In genomic region chr9:69757254-69757653, GRCm38 (mm10) we compare ENCODE assay signal across 17 mouse cellular contexts. TPM values are rescaled to one million over a fixed set of nuclear protein-coding genes. Genes with fewer than 3 reads are reported as not detected.
DNase-seq lines count a peak whose midpoint lies in the region; ATAC-seq lines count a peak whose summit lies in the region.
"Had no signal": no experiment of that assay in that cellular context is flagged by ENCODE, and none has a peak within 500 bp of the region (broad histone marks: within the 10 kb centered on the region; RNA-seq: fewer than 3 reads in every experiment).

No protein-coding gene starts in this region.

- peak; percentile 63 for DNase-seq in CD4-positive, CD25-positive, alpha-beta regulatory T cell, adult 2 months (ENCODE audit: low read depth, low spot score)
- DNase-seq in embryo, embryonic 10.5 days (ENCODE audit: low spot score) = peak; percentile 53
- peak; percentile 36 for DNase-seq in limb, embryonic 11.5 days (ENCODE audit: low spot score)
- DNase-seq in frontal cortex, postnatal 36 days (ENCODE audit: low spot score in 2 of 2) = no peak
- DNase-seq in heart, adult 8-10 months (ENCODE audit: low spot score) = no peak
- no peak for DNase-seq in adipocyte (ENCODE audit: low spot score)
- DNase-seq in frontal cortex, postnatal 14 days (ENCODE audit: low spot score in 2 of 2) = no peak
- DNase-seq: adrenal gland, postnatal 36 days; cerebellum, adult 9-10 months; kidney, adult 11 months; right cerebral cortex, adult 18-20 months had no signal

- H3K9me3 ChIP-seq in limb, embryonic 11.5 days (ENCODE audit: control insufficient read depth, low read length) = no peaks in the 10 kb centered on the region
- no peaks in the 10 kb centered on the region for H3K9me3 ChIP-seq in neural tube, embryonic 12.5 days
- H3K9me3 ChIP-seq: G1E; liver, embryonic 15.5 days had no signal

- peaks cover 14% of the 10 kb centered on the region; the same call in 1 of the 2 replicates for H3K4me1 ChIP-seq in limb, embryonic 11.5 days (ENCODE audit: control insufficient read depth, insufficient read depth, low read length)
- H3K4me1 ChIP-seq in neural tube, embryonic 12.5 days = peaks cover 32% of the 10 kb centered on the region

- H3K4me3 ChIP-seq in limb, embryonic 11.5 days (ENCODE audit: low read depth, low read length) = no peak overlapping the region
- no peak overlapping the region for H3K4me3 ChIP-seq in neural tube, embryonic 12.5 days
- H3K4me3 ChIP-seq: liver, embryonic 15.5 days; megakaryocyte, embryonic 14.5 days had no signal

- H3K4me2 ChIP-seq in limb, embryonic 11.5 days (ENCODE audit: low read depth, severe bottlenecking) = no peak overlapping the region
- peak overlapping the region; percentile 71 for H3K4me2 ChIP-seq in neural tube, embryonic 12.5 days (replicated peaks)
- H3K4me2 ChIP-seq: liver, embryonic 15.5 days had no signal

- no peaks in the 10 kb centered on the region for H3K36me3 ChIP-seq in limb, embryonic 11.5 days (ENCODE audit: control insufficient read depth, insufficient read depth, low read length)
- H3K36me3 ChIP-seq in neural tube, embryonic 12.5 days = no peaks in the 10 kb centered on the region
- H3K36me3 ChIP-seq: G1E; liver, embryonic 15.5 days had no signal

- WGBS in limb, embryonic 11.5 days = 26% methylated on average over 4 of the region's 4 CpGs
- WGBS in neural tube, embryonic 12.5 days = 8% methylated on average over 4 of the region's 4 CpGs

- H3K9ac ChIP-seq in limb, embryonic 11.5 days (ENCODE audit: low read length) = no peak overlapping the region
- no peak overlapping the region for H3K9ac ChIP-seq in neural tube, embryonic 12.5 days
- H3K9ac ChIP-seq: liver, embryonic 15.5 days had no signal

- no peak overlapping the region for H3K27ac ChIP-seq in limb, embryonic 11.5 days (replicated peaks; ENCODE audit: low read depth, low read length)
- no peak overlapping the region for H3K27ac ChIP-seq in neural tube, embryonic 12.5 days
- H3K27ac ChIP-seq: liver, embryonic 15.5 days had no signal

- peaks cover 76% of the 10 kb centered on the region for H3K27me3 ChIP-seq in limb, embryonic 11.5 days (ENCODE audit: control insufficient read depth, insufficient read depth, low read length)
- H3K27me3 ChIP-seq in neural tube, embryonic 12.5 days (replicated peaks) = peaks cover 40% of the 10 kb centered on the region

- no peak for ATAC-seq in limb, embryonic 11.5 days (ENCODE audit: insufficient number of reproducible peaks, low FRiP score, low TSS enrichment, low read depth)
- no peak for ATAC-seq in neural tube, embryonic 12.5 days (ENCODE audit: low FRiP score, low read depth)

RNA-seq across cellular contexts. Expression of gene Foxb1, which starts 3.5 kb away (rescaled TPM):
- 0.06 and 0.09 TPM in 2 replicates for polyA plus RNA-seq in limb, embryonic 11.5 days (2014; fragmentation: Nextera tagmentation; extraction: Ambion mirVana)
- 8.5 and 9.7 TPM in 2 replicates for polyA plus RNA-seq in neural tube, embryonic 12.5 days (2016; fragmentation: Nextera tagmentation; extraction: Ambion mirVana)
- not detected for total RNA-seq in heart, adult 8-10 months (2022)
- total RNA-seq: adrenal gland, postnatal 36 days; G1E; heart, adult 18-20 months; layer of hippocampus, postnatal 25 days had no signal
- polyA plus RNA-seq: G1E; liver, embryonic 15.5 days had no signal

Comparison
In these comparisons a context has a peak if more than half of its experiments do, and no peak if none do; other contexts are left out.
1. DNase-seq: peak in CD4-positive, CD25-positive, alpha-beta regulatory T cell, adult 2 months (single experiment), embryo, embryonic 10.5 days (single experiment) and limb, embryonic 11.5 days (single experiment); none in frontal cortex, postnatal 36 days (0 of 2), heart, adult 8-10 months (single experiment), adipocyte (single experiment) and frontal cortex, postnatal 14 days (0 of 2).